Mouse (Mus musculus): ENCODE data around the gene Stom. TPM values are rescaled to one million over a fixed set of nuclear protein-coding genes. Genes with fewer than 3 reads are reported as not detected.

Stom gene
- 18.0 and 18.9 TPM in 2 replicates for polyA plus RNA-seq (2016; fragmentation: Nextera tagmentation; extraction: Ambion mirVana)

GRCm38 (mm10) chr2:35336388-35337280 is at the start of gene Stom:
TSS of gene Stom (minus strand) at chr2:35336976.
- Histone ChIP-seq H3K36me3 (replicated peaks) (no peaks in the 10 kb centered on the region), H3K4me3 (peak within 1 kb of the TSS; percentile 82), H3K27ac (replicated peaks) (peak within 1 kb of the TSS; percentile 87), H3K9me3 (no peaks in the 10 kb centered on the region), H3K27me3 (replicated peaks; ENCODE audit: low read depth, poor library complexity, severe bottlenecking) (peaks cover 21% of the 10 kb centered on the region), H3K4me1 (peaks cover 27% of the 10 kb centered on the region)
- DNase-seq (ENCODE audit: low spot score): peak; percentile 99
- WGBS: under 1% methylated on average over 45 of the region's 45 CpGs

DNA sequence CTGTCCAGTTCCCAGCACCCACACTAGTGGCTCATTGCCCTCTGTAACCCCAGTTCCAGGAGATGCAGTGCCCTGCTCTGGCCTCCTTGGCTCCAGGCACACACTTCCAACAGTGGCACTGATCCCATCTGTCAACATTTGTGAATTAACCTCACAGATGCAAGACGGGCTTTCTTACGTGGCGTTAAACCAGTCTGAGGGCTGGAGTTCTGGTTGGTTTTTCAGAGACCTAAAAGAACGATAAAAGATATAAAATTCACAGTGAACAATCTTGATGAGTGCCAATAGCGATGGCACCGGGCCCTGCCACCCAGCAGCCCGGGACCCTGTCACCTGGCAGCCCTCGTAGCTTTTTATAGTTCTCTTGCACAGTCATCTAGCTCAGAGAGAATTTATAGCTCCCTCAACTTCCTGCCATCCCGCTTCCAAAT is 48.7 kb upstream of the Stom start:
- Histone ChIP-seq H3K36me3 (replicated peaks) (no peaks in the 10 kb centered on the region), H3K4me3 (no peak overlapping the region), H3K27me3 (replicated peaks; ENCODE audit: low read depth, poor library complexity, severe bottlenecking) (no peaks in the 10 kb centered on the region), H3K27ac (replicated peaks) (no peak overlapping the region), H3K4me1 (no peaks in the 10 kb centered on the region), H3K9me3 (no peaks in the 10 kb centered on the region; the same call in 1 of the 2 replicates)
- 88% methylated on average over 9 of the region's 9 CpGs for WGBS
- no peak for DNase-seq (ENCODE audit: low spot score)

DNA sequence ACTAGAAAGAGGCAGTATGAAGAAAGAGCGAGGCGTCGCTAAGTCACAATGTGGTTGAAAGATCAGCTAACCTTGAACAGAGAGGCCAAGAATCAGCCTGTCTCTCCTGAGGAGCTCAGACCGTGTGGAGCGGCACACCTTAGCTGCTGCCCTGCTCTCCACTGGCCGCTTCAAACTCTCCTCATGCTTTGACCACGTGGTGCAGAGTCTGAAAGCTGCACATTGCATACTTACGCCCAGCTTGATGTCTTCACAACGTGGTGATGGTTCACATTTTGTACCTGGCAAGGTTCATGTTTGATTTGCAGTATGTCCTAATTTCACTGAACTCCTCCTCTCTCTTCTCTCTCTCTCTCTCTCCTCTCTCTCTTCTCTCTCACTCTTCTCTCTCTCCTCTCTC is 42.5 kb upstream of the Stom start:
- no peaks in the 10 kb centered on the region for H3K36me3 ChIP-seq (replicated peaks)
- no peaks in the 10 kb centered on the region for H3K9me3 ChIP-seq
- no peak for DNase-seq (ENCODE audit: low spot score)
- H3K27me3 ChIP-seq (replicated peaks; ENCODE audit: low read depth, poor library complexity, severe bottlenecking): no peaks in the 10 kb centered on the region
- no peak overlapping the region for H3K27ac ChIP-seq (replicated peaks)
- no peak overlapping the region for H3K4me3 ChIP-seq
- WGBS: 70% methylated on average over 9 of the region's 9 CpGs
- no peaks in the 10 kb centered on the region for H3K4me1 ChIP-seq

DNA sequence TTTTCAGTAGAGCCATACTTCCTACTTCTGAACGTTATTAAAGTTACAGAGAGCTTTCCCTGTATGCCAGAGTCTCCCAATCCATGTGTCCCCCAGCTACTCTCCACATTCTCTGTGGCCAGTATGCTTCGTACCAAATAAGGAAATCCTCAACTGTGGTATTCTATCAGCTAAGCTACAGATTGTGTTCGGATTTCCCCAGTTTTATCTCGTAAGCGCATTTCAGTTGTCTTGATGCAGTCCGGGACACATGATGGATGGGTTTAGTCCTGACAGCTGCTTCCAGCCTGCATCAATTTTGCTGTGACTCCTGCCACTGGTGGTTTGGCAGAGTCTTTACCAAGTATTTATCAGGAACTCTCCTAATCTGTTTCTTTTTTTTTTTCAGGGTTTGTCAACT is 40.8 kb upstream of the Stom start:
- no peak overlapping the region for H3K4me3 ChIP-seq
- no peaks in the 10 kb centered on the region for H3K9me3 ChIP-seq
- no peaks in the 10 kb centered on the region for H3K4me1 ChIP-seq
- no peak for DNase-seq (ENCODE audit: low spot score)
- WGBS: 80% methylated on average over 6 of the region's 6 CpGs
- no peaks in the 10 kb centered on the region for H3K36me3 ChIP-seq (replicated peaks)
- H3K27ac ChIP-seq (replicated peaks): no peak overlapping the region
- no peaks in the 10 kb centered on the region for H3K27me3 ChIP-seq (replicated peaks; ENCODE audit: low read depth, poor library complexity, severe bottlenecking)

DNA sequence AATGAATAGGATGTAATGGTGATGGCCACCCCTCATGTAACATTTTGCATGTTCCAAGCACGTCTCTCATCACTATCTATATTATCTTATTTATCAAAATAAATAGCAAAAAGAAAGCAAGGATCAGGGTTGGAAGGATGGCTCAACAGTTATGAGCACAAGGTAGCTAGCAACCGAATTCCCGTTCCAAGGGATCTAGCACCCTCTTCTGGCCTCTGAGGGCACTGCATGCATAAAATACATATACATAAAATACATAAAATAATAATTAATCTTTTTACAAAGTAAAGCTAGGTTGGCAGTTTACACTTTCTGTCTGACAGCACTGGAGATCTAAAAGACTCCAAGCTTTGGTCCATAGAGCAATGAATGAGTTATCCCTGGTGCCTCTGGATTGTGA is 36.2 kb upstream of the Stom start:
- DNase-seq (ENCODE audit: low spot score): peak; percentile 34
- WGBS: 11% methylated on average over 3 of the region's 3 CpGs
- H3K4me3 ChIP-seq: no peak overlapping the region
- no peaks in the 10 kb centered on the region for H3K36me3 ChIP-seq (replicated peaks)
- H3K9me3 ChIP-seq: no peaks in the 10 kb centered on the region
- H3K27me3 ChIP-seq (replicated peaks; ENCODE audit: low read depth, poor library complexity, severe bottlenecking): no peaks in the 10 kb centered on the region
- H3K27ac ChIP-seq (replicated peaks): no peak overlapping the region
- no peaks in the 10 kb centered on the region for H3K4me1 ChIP-seq

DNA sequence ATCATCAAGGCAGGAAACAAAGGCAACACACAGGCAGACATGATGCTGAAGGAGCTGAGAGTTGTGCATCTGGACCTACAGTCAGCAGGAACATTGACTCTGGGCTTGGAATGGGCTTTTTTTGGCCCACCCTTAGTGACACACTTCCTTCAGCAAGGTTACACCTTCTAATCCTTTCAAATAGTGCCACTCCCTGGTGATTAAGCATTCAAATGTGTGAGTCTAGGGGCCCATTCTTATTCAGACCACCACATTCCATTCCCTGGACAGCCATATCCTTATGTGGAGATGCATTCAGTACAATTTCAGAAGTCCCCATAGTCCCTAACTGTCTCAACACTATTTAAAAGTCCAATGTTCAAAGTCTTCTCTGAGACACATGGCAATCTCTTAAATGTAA is 33.9 kb upstream of the Stom start:
- DNase-seq (ENCODE audit: low spot score): no peak
- Histone ChIP-seq H3K9me3 (no peaks in the 10 kb centered on the region), H3K27ac (replicated peaks) (no peak overlapping the region)

GRCm38 (mm10) chr2:35367629-35368028 is 30.9 kb upstream of the Stom start, which contains the start of gene 4930568D16Rik:
TSS of gene 4930568D16Rik (minus strand) at chr2:35367729.
- no peaks in the 10 kb centered on the region for H3K27me3 ChIP-seq (replicated peaks; ENCODE audit: low read depth, poor library complexity, severe bottlenecking)
- DNase-seq (ENCODE audit: low spot score): no peak
- H3K36me3 ChIP-seq (replicated peaks): no peaks in the 10 kb centered on the region
- WGBS: 83% methylated on average over 2 of the region's 2 CpGs
- 0 out of 2 replicates have a peak, but pooled peaks cover 3% of the 10 kb centered on the region for H3K9me3 ChIP-seq
- H3K4me1 ChIP-seq: no peaks in the 10 kb centered on the region
- H3K27ac ChIP-seq (replicated peaks): no peak within 1 kb of the TSS
- H3K4me3 ChIP-seq: no peak within 1 kb of the TSS

More for the DNA sequence above, 33.9 kb upstream of the Stom start:
- H3K36me3 ChIP-seq (replicated peaks): no peaks in the 10 kb centered on the region
- no peak overlapping the region for H3K4me3 ChIP-seq
- H3K27me3 ChIP-seq (replicated peaks; ENCODE audit: low read depth, poor library complexity, severe bottlenecking): no peaks in the 10 kb centered on the region
- H3K4me1 ChIP-seq: no peaks in the 10 kb centered on the region

GRCm38 (mm10) chr2:35349184-35349583 is 12.4 kb upstream of the Stom start:
- no peak overlapping the region for H3K4me3 ChIP-seq

DNA sequence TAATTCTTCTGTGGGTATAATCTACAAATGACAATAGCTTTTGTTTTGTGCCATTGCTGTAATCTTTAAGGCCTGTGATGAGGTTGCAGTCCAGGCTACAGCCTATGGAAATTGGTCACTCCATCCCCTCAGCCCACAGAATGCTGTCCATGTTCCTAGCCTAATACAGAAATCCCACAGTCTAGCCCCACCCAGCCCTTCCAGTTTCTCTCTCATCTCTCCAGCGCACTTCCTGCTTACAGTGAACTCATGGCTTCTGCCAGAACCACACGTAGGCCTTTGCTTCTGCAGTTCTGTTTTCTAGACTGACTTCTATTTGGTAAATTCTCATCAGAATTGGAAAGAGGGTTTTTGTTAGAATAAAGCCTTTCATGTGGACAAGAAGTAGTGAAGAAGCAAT is 9.2 kb upstream of the Stom start:
- H3K27me3 ChIP-seq (replicated peaks; ENCODE audit: low read depth, poor library complexity, severe bottlenecking): no peaks in the 10 kb centered on the region
- no peaks in the 10 kb centered on the region for H3K9me3 ChIP-seq
- no peaks in the 10 kb centered on the region for H3K36me3 ChIP-seq (replicated peaks)
- H3K4me1 ChIP-seq: peaks cover 3% of the 10 kb centered on the region; the same call in 1 of the 2 replicates
- H3K27ac ChIP-seq (replicated peaks): no peak overlapping the region
- 76% methylated on average over 2 of the region's 2 CpGs for WGBS
- H3K4me3 ChIP-seq: no peak overlapping the region
- no peak for DNase-seq (ENCODE audit: low spot score)

More at GRCm38 (mm10) chr2:35349184-35349583, 12.4 kb upstream of the Stom start:
- Histone ChIP-seq H3K36me3 (replicated peaks) (no peaks in the 10 kb centered on the region), H3K4me1 (no peaks in the 10 kb centered on the region), H3K27ac (replicated peaks) (no peak overlapping the region), H3K27me3 (replicated peaks; ENCODE audit: low read depth, poor library complexity, severe bottlenecking) (no peaks in the 10 kb centered on the region), H3K9me3 (no peaks in the 10 kb centered on the region)
- DNase-seq (ENCODE audit: low spot score): no peak
- WGBS: 65% methylated on average over 5 of the region's 5 CpGs

GRCm38 (mm10) chr2:35342605-35343004 is 5.8 kb upstream of the Stom start:
- peaks cover 3% of the 10 kb centered on the region for H3K4me1 ChIP-seq
- no peaks in the 10 kb centered on the region for H3K27me3 ChIP-seq (replicated peaks; ENCODE audit: low read depth, poor library complexity, severe bottlenecking)
- no peak overlapping the region for H3K4me3 ChIP-seq
- WGBS: 79% methylated on average over 3 of the region's 3 CpGs
- H3K27ac ChIP-seq (replicated peaks): no peak overlapping the region
- no peaks in the 10 kb centered on the region for H3K36me3 ChIP-seq (replicated peaks)
- no peak for DNase-seq (ENCODE audit: low spot score)
- H3K9me3 ChIP-seq: no peaks in the 10 kb centered on the region

GRCm38 (mm10) chr2:35338707-35339106 is 1.9 kb upstream of the Stom start:
- no peak for DNase-seq (ENCODE audit: low spot score)
- H3K36me3 ChIP-seq (replicated peaks): no peaks in the 10 kb centered on the region
- H3K4me3 ChIP-seq: no peak overlapping the region
- no peaks in the 10 kb centered on the region for H3K9me3 ChIP-seq
- H3K27ac ChIP-seq (replicated peaks): no peak overlapping the region
- WGBS: 87% methylated on average over 6 of the region's 6 CpGs
- H3K4me1 ChIP-seq: peaks cover 29% of the 10 kb centered on the region
- H3K27me3 ChIP-seq (replicated peaks; ENCODE audit: low read depth, poor library complexity, severe bottlenecking): peaks cover 21% of the 10 kb centered on the region

GRCm38 (mm10) chr2:35338036-35338435 is 1.3 kb upstream of the Stom start:
- peaks cover 29% of the 10 kb centered on the region for H3K4me1 ChIP-seq
- H3K36me3 ChIP-seq (replicated peaks): no peaks in the 10 kb centered on the region
- H3K27me3 ChIP-seq (replicated peaks; ENCODE audit: low read depth, poor library complexity, severe bottlenecking): peaks cover 21% of the 10 kb centered on the region
- 71% methylated on average over 1 of the region's 1 CpGs for WGBS
- DNase-seq (ENCODE audit: low spot score): no peak
- H3K9me3 ChIP-seq: no peaks in the 10 kb centered on the region
- H3K27ac ChIP-seq (replicated peaks): no peak overlapping the region
- no peak overlapping the region for H3K4me3 ChIP-seq

DNA sequence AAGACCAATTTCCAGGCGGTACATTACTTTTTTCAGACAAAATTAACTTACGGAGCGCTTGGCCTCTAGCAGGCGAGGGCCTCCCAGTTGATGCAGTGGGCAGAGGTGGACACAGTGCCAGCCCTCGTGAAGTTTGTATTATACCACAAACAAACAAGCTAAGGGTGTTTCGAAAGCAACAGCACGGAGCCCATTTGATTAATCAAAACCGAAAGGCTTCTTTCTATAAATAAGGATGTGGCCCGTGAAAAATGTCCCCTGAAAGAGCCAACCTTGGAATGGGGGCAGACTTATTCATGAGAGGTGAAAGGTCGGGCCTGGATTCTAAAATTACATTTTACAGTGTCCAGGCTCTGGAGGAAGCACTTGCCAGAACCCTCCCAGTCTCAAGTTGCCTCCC is 643 bp upstream of the Stom start:
- H3K9me3 ChIP-seq: no peaks in the 10 kb centered on the region
- peak overlapping the region; percentile 87 for H3K27ac ChIP-seq (replicated peaks)
- no peaks in the 10 kb centered on the region for H3K36me3 ChIP-seq (replicated peaks)
- peak overlapping the region; percentile 82 for H3K4me3 ChIP-seq
- WGBS: 53% methylated on average over 10 of the region's 10 CpGs
- H3K4me1 ChIP-seq: peaks cover 29% of the 10 kb centered on the region
- DNase-seq (ENCODE audit: low spot score): no peak
- H3K27me3 ChIP-seq (replicated peaks; ENCODE audit: low read depth, poor library complexity, severe bottlenecking): peaks cover 21% of the 10 kb centered on the region
